Mouse (Mus musculus) spleen, postnatal 4 days (tissue): ENCODE results near the gene Bicdl1.
A peak's percentile ranks its signal among the peaks of the same experiment; 100 is the strongest.

Experiments used
- DNase-seq, 2 experiments: peaks; one replicate each; pipeline ENCODE4 v3.0.0; 2022; ENCODE audit warnings: low spot score in 2 of 2

Bicdl1 gene

DNA sequence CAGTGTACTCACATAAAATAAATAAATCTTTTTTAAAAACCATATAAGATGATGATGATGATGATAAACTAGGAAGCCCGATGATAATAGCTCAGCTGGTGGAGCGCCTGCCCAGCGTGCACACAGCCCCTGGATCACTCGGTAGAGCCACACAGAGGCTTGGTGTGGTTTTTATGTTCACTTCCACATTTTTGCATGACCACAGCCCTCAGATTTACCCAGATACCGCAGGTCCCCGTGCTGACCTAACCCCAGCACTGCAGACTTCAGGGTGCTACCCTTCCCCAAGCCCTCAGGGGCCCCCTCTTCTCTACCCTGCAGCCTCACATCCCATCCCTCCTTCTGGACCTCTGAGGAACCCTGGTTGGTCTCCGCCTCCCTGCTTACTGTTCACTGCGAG lies 103.3 kb downstream of the Bicdl1 start:
- DNase-seq, result no peak

DNA sequence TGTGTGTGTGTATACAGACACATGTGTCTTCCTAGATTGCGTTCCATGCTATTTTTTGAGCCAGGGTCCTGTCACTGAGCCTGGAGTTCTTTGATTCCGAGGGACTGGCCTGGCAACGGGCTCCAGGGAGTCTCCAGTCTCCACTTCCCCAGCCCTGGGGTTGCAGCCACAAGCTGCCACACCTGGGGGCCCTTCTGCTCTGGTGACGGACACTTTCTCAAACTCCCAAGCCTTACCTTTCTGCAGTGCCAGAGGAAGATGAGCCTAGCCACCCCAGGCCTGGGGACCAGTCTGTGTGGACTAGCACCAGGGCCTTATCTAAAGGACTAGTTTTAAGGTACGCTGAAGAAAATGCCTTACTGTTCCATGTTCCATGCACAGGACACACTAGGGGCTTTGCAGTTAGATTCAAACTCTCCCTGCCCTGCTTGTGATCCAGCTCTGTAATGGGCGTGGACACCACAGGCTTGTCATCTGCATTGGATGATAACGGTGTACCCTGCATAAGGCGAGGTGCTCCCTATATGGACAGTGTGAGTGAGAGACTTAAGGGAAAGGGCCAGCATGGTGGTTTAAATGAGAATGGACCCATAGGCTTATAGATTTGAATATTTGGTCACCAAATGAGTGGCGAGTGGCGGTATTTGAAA lies 105.1 kb downstream of the Bicdl1 start:
- peak; percentile 72 to 78 for DNase-seq

DNA sequence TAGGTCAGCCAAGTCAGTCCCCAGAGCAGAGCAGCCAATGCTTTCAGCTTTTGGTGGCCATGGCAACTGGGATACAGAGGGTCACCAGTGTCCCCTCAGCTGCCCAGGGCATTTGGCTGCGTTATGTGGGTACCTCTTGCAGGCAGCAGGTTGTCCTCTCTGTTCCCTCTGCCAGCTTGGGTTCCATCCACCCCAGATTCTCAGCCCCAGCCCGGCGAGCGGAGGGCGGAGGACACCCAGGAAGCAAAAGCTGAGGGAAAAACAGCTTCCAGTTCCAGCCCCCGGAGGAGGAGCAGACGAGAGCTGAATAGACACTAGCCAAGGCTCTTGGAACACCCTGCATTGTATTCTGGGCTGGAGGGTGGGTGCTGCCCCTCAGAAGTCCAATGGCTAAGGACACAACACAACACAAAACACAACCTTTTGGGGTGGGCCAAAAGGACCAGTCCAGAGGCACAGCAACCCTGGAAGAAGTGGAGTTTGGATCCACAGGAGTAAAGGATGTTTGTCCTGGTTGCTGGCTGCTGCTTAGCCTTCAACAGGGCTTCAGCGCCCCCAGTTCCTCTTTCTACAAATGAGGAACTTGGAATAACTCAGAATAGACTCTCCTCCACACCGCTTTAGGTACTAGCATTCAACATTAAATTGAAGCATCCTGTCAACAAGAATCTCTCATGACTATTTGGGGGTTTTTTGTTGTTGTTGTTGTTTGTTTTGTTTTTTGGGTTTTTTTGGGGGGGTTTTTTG lies 107.6 kb downstream of the Bicdl1 start:
- DNase-seq, result peak in 1 of 2 experiments; percentile 70

DNA sequence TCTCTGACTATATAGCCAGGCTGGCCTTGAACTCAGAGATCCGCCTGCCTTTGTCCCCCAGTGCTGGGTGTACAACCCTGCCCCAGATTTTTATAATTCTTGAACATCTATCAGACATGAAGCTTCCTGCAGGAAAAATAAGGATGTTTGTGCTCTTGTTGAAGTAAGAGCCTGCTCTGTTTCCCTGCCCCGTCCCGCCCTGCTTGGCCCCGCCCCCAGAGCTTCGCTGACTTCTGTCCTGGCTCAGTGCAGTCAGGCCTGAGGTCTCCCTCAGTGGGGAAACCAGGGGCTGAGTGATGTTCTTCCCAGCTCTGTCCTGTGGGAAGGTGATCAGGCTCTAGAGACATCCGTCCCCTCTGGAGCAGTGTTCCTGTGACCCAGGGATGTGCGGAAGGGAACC lies 108.7 kb downstream of the Bicdl1 start:
- no peak for DNase-seq

DNA sequence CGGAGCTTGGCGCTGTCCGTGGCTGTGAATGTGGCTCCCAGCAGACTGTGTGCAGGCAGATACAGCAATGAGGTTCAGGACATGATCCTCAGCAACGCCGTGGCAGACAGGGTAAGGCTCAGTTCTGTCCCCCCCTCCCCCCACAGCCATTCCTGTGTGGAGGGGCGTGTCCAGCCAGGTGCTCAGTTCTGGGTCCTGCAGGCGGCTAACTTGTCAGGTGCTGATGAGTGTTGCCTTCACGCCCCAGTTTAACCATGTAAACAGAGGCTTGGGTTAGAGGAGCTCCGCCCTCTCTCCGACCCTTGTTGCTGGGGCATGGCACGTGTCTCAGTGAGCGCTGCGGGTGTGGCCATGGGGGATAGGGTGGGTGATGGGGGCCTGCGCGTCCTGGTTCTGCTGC lies 111.7 kb downstream of the Bicdl1 start:
- DNase-seq, result no peak

DNA sequence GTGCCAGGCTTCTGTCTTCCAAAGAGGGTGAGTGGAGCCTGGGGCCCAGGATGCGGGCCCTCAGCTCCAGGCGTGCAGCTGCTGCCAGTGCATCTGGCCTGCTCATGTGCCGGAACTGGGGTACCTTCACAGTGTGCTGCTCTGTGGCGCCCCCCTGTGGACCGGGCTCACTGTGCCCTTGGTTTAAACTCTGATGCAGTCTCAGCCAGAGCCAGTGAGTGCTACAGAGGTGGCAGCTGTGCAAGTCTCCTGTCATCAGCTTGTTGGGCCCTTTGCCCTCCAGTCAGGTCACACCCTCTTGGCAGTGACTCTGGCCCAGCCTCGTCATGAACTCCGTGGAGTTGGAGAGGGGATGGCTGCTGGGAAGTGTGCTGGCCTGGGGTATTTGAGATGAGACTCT lies 116.5 kb downstream of the Bicdl1 start:
- peak; percentile 73 to 91 for DNase-seq

DNA sequence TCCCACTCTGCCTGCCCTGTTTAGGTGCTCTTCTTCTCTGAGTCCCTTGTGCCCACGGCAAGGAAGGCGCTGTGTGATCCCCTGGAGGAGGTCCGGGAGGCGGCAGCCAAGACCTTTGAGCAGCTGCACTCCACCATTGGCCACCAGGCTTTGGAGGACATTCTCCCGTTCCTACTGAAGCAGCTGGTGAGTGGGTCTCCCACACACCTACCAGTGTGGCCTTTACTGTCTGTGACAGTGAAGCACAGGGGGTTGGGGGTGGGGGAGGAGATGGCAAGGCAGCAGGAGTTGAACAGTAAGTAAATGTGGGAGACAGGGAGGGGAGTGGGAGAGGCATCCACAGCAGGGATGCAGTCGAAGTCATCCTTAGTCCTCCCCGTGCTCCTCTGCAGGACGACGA lies 118.1 kb downstream of the Bicdl1 start:
- no peak for DNase-seq

DNA sequence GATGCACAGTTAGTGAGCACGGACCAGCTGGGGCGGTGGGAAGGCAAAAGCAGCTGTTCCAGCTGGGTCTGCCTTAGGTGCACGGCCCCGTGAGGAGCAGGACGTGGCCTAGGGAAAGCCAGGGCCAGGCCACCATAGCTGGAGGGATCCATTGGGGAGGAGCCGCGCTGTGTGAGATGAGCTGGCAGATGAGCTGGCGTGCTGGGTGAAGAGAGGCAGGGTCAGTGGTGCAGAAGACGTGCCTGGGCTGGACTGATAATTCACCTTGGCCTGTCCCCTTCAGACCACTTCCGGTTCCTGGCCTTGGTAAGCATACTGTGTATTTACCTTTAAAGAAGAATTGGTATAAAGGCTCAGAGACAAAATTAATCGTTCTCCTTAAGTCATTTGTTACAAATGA lies 119.9 kb downstream of the Bicdl1 start:
- DNase-seq, result no peak

DNA sequence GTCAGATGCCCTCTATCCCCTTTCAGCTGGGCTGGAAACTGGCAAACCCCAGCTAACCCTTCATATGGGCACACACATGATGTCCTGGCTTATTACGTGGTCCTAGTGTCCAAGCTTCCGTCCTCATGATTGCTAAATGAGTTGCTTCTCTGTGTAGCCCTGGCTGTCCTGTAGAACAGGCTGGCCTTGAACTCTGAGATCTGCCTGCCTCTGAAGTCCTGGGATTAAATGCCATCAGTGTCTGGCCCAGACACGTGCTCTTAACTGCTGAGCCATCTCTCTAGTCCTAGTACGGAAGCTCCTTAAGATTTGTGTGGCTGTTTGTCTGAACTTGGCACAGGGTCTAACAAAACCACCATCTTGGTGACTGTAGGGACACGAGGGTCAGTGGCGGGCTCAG lies 127.9 kb downstream of the Bicdl1 start:
- DNase-seq, result no peak
